In the genomic region with DNA sequence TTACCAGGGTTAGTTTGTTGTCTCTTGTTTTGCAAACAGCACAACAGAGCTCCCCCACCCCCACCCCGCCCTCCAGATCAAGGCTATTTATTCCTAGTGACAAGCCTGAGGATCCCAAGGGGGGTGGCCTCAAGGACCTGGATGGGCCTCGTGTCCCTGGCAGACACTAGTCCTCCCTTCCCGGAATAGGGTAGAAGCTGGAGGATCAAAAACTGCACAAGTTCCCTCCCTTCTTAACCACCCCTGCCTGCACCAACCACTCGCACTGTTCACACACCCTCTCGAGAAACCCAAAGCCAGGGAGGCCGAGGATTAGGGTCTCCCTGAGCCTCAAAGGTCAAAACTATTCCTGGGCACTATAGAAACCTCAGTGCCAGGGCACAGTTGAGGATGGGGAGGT, we compare ENCODE assay signal across 8 mouse cellular contexts. TPM values are rescaled to one million over a fixed set of nuclear protein-coding genes. Genes with fewer than 3 reads are reported as not detected.
A peak's percentile ranks its signal among the peaks of the same experiment; 100 is the strongest.
DNase-seq lines count a peak whose midpoint lies in the region; ATAC-seq lines count a peak whose summit lies in the region.

No protein-coding gene starts in this region.

- 11% methylated on average over 6 of the region's 6 CpGs for WGBS in forebrain, embryonic 15.5 days
- WGBS in limb, embryonic 10.5 days = 5% methylated on average over 6 of the region's 6 CpGs

- H3K4me2 ChIP-seq in forebrain, embryonic 15.5 days (replicated peaks) = peak overlapping the region; percentile 98

- peak overlapping the region; percentile 94 for H3K4me3 ChIP-seq in megakaryocyte, embryonic 14.5 days (replicated peaks)
- peak overlapping the region; percentile 65; the same call in 1 of the 2 replicates for H3K4me3 ChIP-seq in forebrain, embryonic 15.5 days
- H3K4me3 ChIP-seq in limb, embryonic 10.5 days = peak overlapping the region; percentile 96

- ATAC-seq in megakaryocyte, adult 5-6 weeks (ENCODE audit: poor library complexity, severe bottlenecking) = no peak
- ATAC-seq in forebrain, embryonic 15.5 days (replicated peaks) = no peak
- ATAC-seq in frontal cortex, adult (ENCODE audit: low TSS enrichment) = no peak

- H3K4me1 ChIP-seq in megakaryocyte, embryonic 14.5 days = peaks cover 89% of the 10 kb centered on the region
- peaks cover 45% of the 10 kb centered on the region for H3K4me1 ChIP-seq in forebrain, embryonic 15.5 days
- peaks cover 65% of the 10 kb centered on the region for H3K4me1 ChIP-seq in limb, embryonic 10.5 days

- no peak overlapping the region for H3K9ac ChIP-seq in forebrain, embryonic 15.5 days (replicated peaks)

- DNase-seq in limb, embryonic 10.5 days (ENCODE audit: low spot score) = no peak
- DNase-seq in skeletal muscle tissue, adult 2 months (ENCODE audit: low read depth, low spot score) = peak; percentile 90
- DNase-seq in urinary bladder, postnatal 36 days (ENCODE audit: low spot score in 2 of 2) = no peak
- DNase-seq in cerebellum, postnatal 4 days (ENCODE audit: low spot score in 2 of 2) = no peak

- no peak overlapping the region for H3K27ac ChIP-seq in forebrain, embryonic 15.5 days (replicated peaks)
- H3K27ac ChIP-seq in limb, embryonic 10.5 days = peak overlapping the region; percentile 99

- no peaks in the 10 kb centered on the region for H3K9me3 ChIP-seq in megakaryocyte, embryonic 14.5 days
- H3K9me3 ChIP-seq in forebrain, embryonic 15.5 days = no peaks in the 10 kb centered on the region
- H3K9me3 ChIP-seq in limb, embryonic 10.5 days (replicated peaks) = no peaks in the 10 kb centered on the region

- no peaks in the 10 kb centered on the region for H3K27me3 ChIP-seq in megakaryocyte, embryonic 14.5 days (replicated peaks)
- H3K27me3 ChIP-seq in forebrain, embryonic 15.5 days = peaks cover 6% of the 10 kb centered on the region
- peaks cover 8% of the 10 kb centered on the region; the same call in 1 of the 2 replicates for H3K27me3 ChIP-seq in limb, embryonic 10.5 days (ENCODE audit: low read depth, poor library complexity, severe bottlenecking)

- H3K36me3 ChIP-seq in megakaryocyte, embryonic 14.5 days (replicated peaks; ENCODE audit: low read length) = peaks cover 37% of the 10 kb centered on the region
- H3K36me3 ChIP-seq in forebrain, embryonic 15.5 days = no peaks in the 10 kb centered on the region
- H3K36me3 ChIP-seq in limb, embryonic 10.5 days = peaks cover 7% of the 10 kb centered on the region; the same call in 1 of the 2 replicates

RNA-seq across cellular contexts. Expression of gene Fhl3, which starts 0.7 kb away (rescaled TPM):
- 122 and 166 TPM in 2 replicates for polyA plus RNA-seq in megakaryocyte, embryonic 14.5 days (2012; ENCODE audit: insufficient read depth, low replicate concordance)
- 11.5 and 11.7 TPM in 2 replicates for total RNA-seq in megakaryocyte, adult 5-6 weeks (2015)
- 4.2 and 5.0 TPM in 2 replicates for total RNA-seq in megakaryocyte, adult 5-6 weeks (2017)
- 1.6 and 2.2 TPM in 2 replicates for polyA plus RNA-seq in forebrain, embryonic 15.5 days (2015; fragmentation: Nextera tagmentation; extraction: Ambion mirVana)
- polyA plus RNA-seq in limb, embryonic 10.5 days (2016; fragmentation: Nextera tagmentation; extraction: Ambion mirVana) = 7.7 and 10.1 TPM in 2 replicates

RNA-seq across cellular contexts. Expression of gene Utp11, which starts 6.4 kb away (rescaled TPM):
- polyA plus RNA-seq in megakaryocyte, embryonic 14.5 days (2012; ENCODE audit: insufficient read depth, low replicate concordance) = 2.9 and 13.8 TPM in 2 replicates
- total RNA-seq in megakaryocyte, adult 5-6 weeks (2015) = 39.3 and 42.0 TPM in 2 replicates
- total RNA-seq in megakaryocyte, adult 5-6 weeks (2017) = 34.1 and 39.4 TPM in 2 replicates
- polyA plus RNA-seq in forebrain, embryonic 15.5 days (2015; fragmentation: Nextera tagmentation; extraction: Ambion mirVana) = 44.4 and 46.0 TPM in 2 replicates
- polyA plus RNA-seq in limb, embryonic 10.5 days (2016; fragmentation: Nextera tagmentation; extraction: Ambion mirVana) = 73.9 and 77.2 TPM in 2 replicates

RNA-seq across cellular contexts. Expression of gene Sf3a3, which starts 14.8 kb away (rescaled TPM):
- polyA plus RNA-seq in megakaryocyte, embryonic 14.5 days (2012; ENCODE audit: insufficient read depth, low replicate concordance) = 2.2 and 29.0 TPM in 2 replicates
- total RNA-seq in megakaryocyte, adult 5-6 weeks (2015) = 58.3 and 58.6 TPM in 2 replicates
- 88.3 and 100 TPM in 2 replicates for total RNA-seq in megakaryocyte, adult 5-6 weeks (2017)
- 132 and 133 TPM in 2 replicates for polyA plus RNA-seq in forebrain, embryonic 15.5 days (2015; fragmentation: Nextera tagmentation; extraction: Ambion mirVana)
- polyA plus RNA-seq in limb, embryonic 10.5 days (2016; fragmentation: Nextera tagmentation; extraction: Ambion mirVana) = 270 and 284 TPM in 2 replicates

RNA-seq across cellular contexts. Expression of gene Inpp5b, which starts 41.9 kb away (rescaled TPM):
- 5.7 and 22.3 TPM in 2 replicates for polyA plus RNA-seq in megakaryocyte, embryonic 14.5 days (2012; ENCODE audit: insufficient read depth, low replicate concordance)
- 32.6 and 45.0 TPM in 2 replicates for total RNA-seq in megakaryocyte, adult 5-6 weeks (2015)
- total RNA-seq in megakaryocyte, adult 5-6 weeks (2017) = 40.7 and 48.4 TPM in 2 replicates
- 22.6 and 25.2 TPM in 2 replicates for polyA plus RNA-seq in forebrain, embryonic 15.5 days (2015; fragmentation: Nextera tagmentation; extraction: Ambion mirVana)
- polyA plus RNA-seq in limb, embryonic 10.5 days (2016; fragmentation: Nextera tagmentation; extraction: Ambion mirVana) = 22.7 and 22.8 TPM in 2 replicates

RNA-seq across cellular contexts. Expression of gene Pou3f1, which starts 43.2 kb away (rescaled TPM):
- polyA plus RNA-seq in megakaryocyte, embryonic 14.5 days (2012; ENCODE audit: insufficient read depth, low replicate concordance) = 0.12 TPM in 1 of 2 replicates, not detected in the other
- not detected in 2 replicates for total RNA-seq in megakaryocyte, adult 5-6 weeks (2015)
- total RNA-seq in megakaryocyte, adult 5-6 weeks (2017) = not detected in 2 replicates
- 21.5 and 21.8 TPM in 2 replicates for polyA plus RNA-seq in forebrain, embryonic 15.5 days (2015; fragmentation: Nextera tagmentation; extraction: Ambion mirVana)
- polyA plus RNA-seq in limb, embryonic 10.5 days (2016; fragmentation: Nextera tagmentation; extraction: Ambion mirVana) = 0.04 and 0.13 TPM in 2 replicates

Comparison
In these comparisons a context has a peak if more than half of its experiments do, and no peak if none do; other contexts are left out.
1. RNA of gene Fhl3, which starts 0.7 kb away (polyA plus RNA-seq): 122 to 166 TPM in megakaryocyte, embryonic 14.5 days; 7.7 to 10.1 TPM in limb, embryonic 10.5 days and 1.6 to 2.2 TPM in forebrain, embryonic 15.5 days; every median in the first group is over 10 times any median in the second.
2. Peak in every context shown above with its lines, with median percentiles within 50 percentile points of each other: H3K4me3 ChIP-seq.